9 mouse cellular contexts compared by ENCODE assay signal in the genomic region with DNA sequence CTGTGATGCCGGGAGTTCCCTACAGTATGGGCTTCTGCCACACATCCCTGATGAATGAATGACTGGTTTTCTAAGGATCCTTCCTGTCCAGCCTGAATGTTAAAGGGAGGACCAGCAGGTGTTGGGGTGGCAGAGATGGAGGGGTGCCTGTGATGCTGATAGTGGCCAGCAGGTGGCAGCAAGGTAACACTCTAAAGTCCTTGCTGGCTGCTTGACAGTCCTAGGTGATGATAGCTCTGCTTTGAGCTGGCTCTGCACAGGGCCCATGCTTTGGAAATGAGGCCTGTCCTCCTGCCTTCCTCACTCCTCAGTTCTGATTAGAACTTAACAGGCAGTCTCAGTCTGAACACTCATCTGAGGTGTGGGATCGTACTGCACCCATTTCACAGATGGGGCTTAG. TPM values are rescaled to one million over a fixed set of nuclear protein-coding genes. Genes with fewer than 3 reads are reported as not detected.
A peak's percentile ranks its signal among the peaks of the same experiment; 100 is the strongest.
DNase-seq lines count a peak whose midpoint lies in the region; ATAC-seq and TF ChIP-seq lines count a peak whose summit lies in the region.
"Had no signal": no experiment of that assay in that cellular context is flagged by ENCODE, and none has a peak within 500 bp of the region (broad histone marks: within the 10 kb centered on the region; RNA-seq: fewer than 3 reads in every experiment).

No protein-coding gene starts in this region.

- TF ChIP-seq POLR2A in spleen, adult 2 months (IDR thresholded peaks at IDR 0.05; ENCODE audit: low read depth, low read length), result no peak

- DNase-seq in hindbrain, embryonic 10.5 days (ENCODE audit: low spot score), result peak; percentile 84
- peak; percentile 84 to 88 for DNase-seq in cerebellum, postnatal 4 days (ENCODE audit: low spot score in 2 of 2)
- DNase-seq in gastrocnemius, adult 2 months, result peak; percentile 76
- DNase-seq in left cerebral cortex, postnatal 10 days (ENCODE audit: extremely low spot score in 1 of 2, low spot score in 2 of 2), result peak; percentile 76 to 80
- peak; percentile 38 to 75 for DNase-seq in spleen, adult 2 months (ENCODE audit: low read depth in 1 of 2, low spot score in 2 of 2)

- WGBS in hindbrain, embryonic 10.5 days, result 38% methylated on average over 2 of the region's 2 CpGs
- 42% methylated on average over 2 of the region's 2 CpGs for WGBS in hindbrain, embryonic 13.5 days
- 34% methylated on average over 2 of the region's 2 CpGs for WGBS in intestine, embryonic 15.5 days
- WGBS in midbrain, embryonic 16.5 days, result 29% methylated on average over 2 of the region's 2 CpGs
- 41% methylated on average over 2 of the region's 2 CpGs for WGBS in spleen, adult 2 months

- peaks cover 54% of the 10 kb centered on the region for H3K4me1 ChIP-seq in hindbrain, embryonic 10.5 days (replicated peaks)
- H3K4me1 ChIP-seq in hindbrain, embryonic 13.5 days (replicated peaks), result peaks cover 66% of the 10 kb centered on the region
- no peaks in the 10 kb centered on the region for H3K4me1 ChIP-seq in intestine, embryonic 15.5 days (replicated peaks)
- H3K4me1 ChIP-seq in midbrain, embryonic 16.5 days (ENCODE audit: control insufficient read depth, insufficient read depth, low read length), result peaks cover 34% of the 10 kb centered on the region
- no peaks in the 10 kb centered on the region; the same call in 1 of the 2 replicates for H3K4me1 ChIP-seq in spleen, adult 2 months (ENCODE audit: control insufficient read depth, insufficient read depth, insufficient read length)

- H3K4me3 ChIP-seq in hindbrain, embryonic 10.5 days, result no peak overlapping the region
- H3K4me3 ChIP-seq in hindbrain, embryonic 13.5 days, result no peak overlapping the region
- H3K4me3 ChIP-seq in gastrocnemius, adult 2 months, result no peak overlapping the region
- H3K4me3 ChIP-seq in intestine, embryonic 15.5 days (replicated peaks), result no peak overlapping the region
- no peak overlapping the region for H3K4me3 ChIP-seq in midbrain, embryonic 16.5 days (ENCODE audit: low read depth, low read length)
- H3K4me3 ChIP-seq in spleen, adult 2 months (ENCODE audit: extremely low read depth, insufficient read depth, insufficient read length), result no peak overlapping the region
- H3K4me3 ChIP-seq: myocyte had no signal

- no peak overlapping the region for H3K4me2 ChIP-seq in hindbrain, embryonic 13.5 days
- no peak overlapping the region for H3K4me2 ChIP-seq in intestine, embryonic 15.5 days (replicated peaks)
- no peak overlapping the region for H3K4me2 ChIP-seq in midbrain, embryonic 16.5 days (ENCODE audit: low read length)

- TF ChIP-seq CTCF in gastrocnemius, adult 2 months (IDR thresholded peaks at IDR 0.05), result peak; percentile 98
- TF ChIP-seq CTCF in spleen, adult 2 months (IDR thresholded peaks at IDR 0.05; ENCODE audit: extremely low read depth, insufficient read depth, insufficient read length, insufficient replicate concordance), result peak; percentile 94; the same call in 1 of the 2 replicates

- no peaks in the 10 kb centered on the region for H3K36me3 ChIP-seq in hindbrain, embryonic 10.5 days
- no peaks in the 10 kb centered on the region for H3K36me3 ChIP-seq in hindbrain, embryonic 13.5 days
- H3K36me3 ChIP-seq in intestine, embryonic 15.5 days, result no peaks in the 10 kb centered on the region
- no peaks in the 10 kb centered on the region for H3K36me3 ChIP-seq in midbrain, embryonic 16.5 days (ENCODE audit: control insufficient read depth, insufficient read depth, low read length)
- no peaks in the 10 kb centered on the region; the same call in 1 of the 2 replicates for H3K36me3 ChIP-seq in spleen, adult 2 months (ENCODE audit: control insufficient read depth, insufficient read depth, low read length)

- no peak for ATAC-seq in hindbrain, embryonic 13.5 days (ENCODE audit: low FRiP score)
- ATAC-seq in intestine, embryonic 15.5 days, result peak; percentile 62; the same call in 1 of the 2 replicates
- peak; percentile 56 for ATAC-seq in midbrain, embryonic 16.5 days

- intact Hi-C loops in gastrocnemius, adult 2 months (cut with DNase I), result loop anchor here (1.0 to 5.0 kb wide), 4 partner anchors 37 to 288 kb away; no protein-coding TSS in a partner anchor
- intact Hi-C loops in left cerebral cortex, postnatal 10 days (cut with DNase I), result loop anchor here (2.0 to 10.0 kb wide), 4 partner anchors 162 to 410 kb away; no protein-coding TSS in a partner anchor

- H3K9me3 ChIP-seq in hindbrain, embryonic 10.5 days, result no peaks in the 10 kb centered on the region
- no peaks in the 10 kb centered on the region for H3K9me3 ChIP-seq in hindbrain, embryonic 13.5 days
- no peaks in the 10 kb centered on the region for H3K9me3 ChIP-seq in intestine, embryonic 15.5 days
- no peaks in the 10 kb centered on the region for H3K9me3 ChIP-seq in midbrain, embryonic 16.5 days (replicated peaks; ENCODE audit: control insufficient read depth, low read length, poor library complexity, severe bottlenecking)

- peaks cover 90% of the 10 kb centered on the region for H3K27me3 ChIP-seq in hindbrain, embryonic 10.5 days (ENCODE audit: insufficient read depth, poor library complexity, severe bottlenecking)
- H3K27me3 ChIP-seq in hindbrain, embryonic 13.5 days, result peaks cover 80% of the 10 kb centered on the region
- peaks cover 73% of the 10 kb centered on the region for H3K27me3 ChIP-seq in intestine, embryonic 15.5 days (replicated peaks)
- H3K27me3 ChIP-seq in midbrain, embryonic 16.5 days (ENCODE audit: control insufficient read depth, insufficient read depth, low read depth, low read length), result no peaks in the 10 kb centered on the region; the same call in 1 of the 2 replicates
- peaks cover 1% of the 10 kb centered on the region for H3K27me3 ChIP-seq in spleen, adult 2 months (ENCODE audit: control insufficient read depth, insufficient read depth, low read length)

- H3K27ac ChIP-seq in hindbrain, embryonic 10.5 days, result no peak overlapping the region
- no peak overlapping the region for H3K27ac ChIP-seq in hindbrain, embryonic 13.5 days
- H3K27ac ChIP-seq in gastrocnemius, adult 2 months, result no peak overlapping the region
- H3K27ac ChIP-seq in intestine, embryonic 15.5 days, result no peak overlapping the region
- H3K27ac ChIP-seq in midbrain, embryonic 16.5 days (ENCODE audit: low read length), result no peak overlapping the region
- H3K27ac ChIP-seq in spleen, adult 2 months (ENCODE audit: insufficient read depth, low read length), result no peak overlapping the region

- no peak overlapping the region for H3K9ac ChIP-seq in hindbrain, embryonic 13.5 days
- H3K9ac ChIP-seq in intestine, embryonic 15.5 days, result no peak overlapping the region
- no peak overlapping the region for H3K9ac ChIP-seq in midbrain, embryonic 16.5 days (ENCODE audit: low read depth, low read length)

RNA-seq across cellular contexts. Expression of gene 1700025C18Rik, which starts 15.6 kb away (rescaled TPM):
- not detected in 2 replicates for polyA plus RNA-seq in hindbrain, embryonic 10.5 days (2016; fragmentation: Nextera tagmentation; extraction: Ambion mirVana)
- not detected in 2 replicates for polyA plus RNA-seq in hindbrain, embryonic 13.5 days (2015; fragmentation: Nextera tagmentation; extraction: Ambion mirVana)
- not detected for total RNA-seq in gastrocnemius, adult 2 months (2021)
- not detected in 2 replicates for polyA plus RNA-seq in intestine, embryonic 15.5 days (2015; fragmentation: Nextera tagmentation; extraction: Ambion mirVana)
- total RNA-seq in left cerebral cortex, postnatal 10 days (2021), result not detected
- not detected in 2 replicates for polyA plus RNA-seq in midbrain, embryonic 16.5 days (2015; fragmentation: Nextera tagmentation; extraction: Ambion mirVana)
- not detected in 2 replicates for polyA plus RNA-seq in spleen, adult 2 months (2012; rRNA removed)
- polyA plus RNA-seq: myocyte had no signal

RNA-seq across cellular contexts. Expression of gene Cd40, which starts 19.5 kb away (rescaled TPM):
- polyA plus RNA-seq in hindbrain, embryonic 10.5 days (2016; fragmentation: Nextera tagmentation; extraction: Ambion mirVana), result 7.2 and 8.1 TPM in 2 replicates
- polyA plus RNA-seq in hindbrain, embryonic 13.5 days (2015; fragmentation: Nextera tagmentation; extraction: Ambion mirVana), result 8.1 and 8.6 TPM in 2 replicates
- total RNA-seq in gastrocnemius, adult 2 months (2021), result under 1 TPM; 0.69 to 0.75 TPM
- 8.5 and 9.3 TPM in 2 replicates for polyA plus RNA-seq in intestine, embryonic 15.5 days (2015; fragmentation: Nextera tagmentation; extraction: Ambion mirVana)
- total RNA-seq in left cerebral cortex, postnatal 10 days (2021), result 1 to 10 TPM; 1.2 to 2.5 TPM
- 6.0 TPM in 2 replicates for polyA plus RNA-seq in midbrain, embryonic 16.5 days (2015; fragmentation: Nextera tagmentation; extraction: Ambion mirVana)
- polyA plus RNA-seq in spleen, adult 2 months (2012; rRNA removed), result 66.9 and 97.0 TPM in 2 replicates

RNA-seq across cellular contexts. Expression of gene Ncoa5, which starts 40.3 kb away (rescaled TPM):
- polyA plus RNA-seq in hindbrain, embryonic 10.5 days (2016; fragmentation: Nextera tagmentation; extraction: Ambion mirVana), result 101 and 102 TPM in 2 replicates
- polyA plus RNA-seq in hindbrain, embryonic 13.5 days (2015; fragmentation: Nextera tagmentation; extraction: Ambion mirVana), result 119 and 128 TPM in 2 replicates
- 10 to 100 TPM; 13.2 to 14.6 TPM for total RNA-seq in gastrocnemius, adult 2 months (2021)
- 47.4 and 48.8 TPM in 2 replicates for polyA plus RNA-seq in intestine, embryonic 15.5 days (2015; fragmentation: Nextera tagmentation; extraction: Ambion mirVana)
- 10 to 100 TPM; 61.1 to 61.2 TPM for total RNA-seq in left cerebral cortex, postnatal 10 days (2021)
- 105 and 129 TPM in 2 replicates for polyA plus RNA-seq in midbrain, embryonic 16.5 days (2015; fragmentation: Nextera tagmentation; extraction: Ambion mirVana)
- 25.1 and 28.7 TPM in 2 replicates for polyA plus RNA-seq in spleen, adult 2 months (2012; rRNA removed)
